In the genomic region with DNA sequence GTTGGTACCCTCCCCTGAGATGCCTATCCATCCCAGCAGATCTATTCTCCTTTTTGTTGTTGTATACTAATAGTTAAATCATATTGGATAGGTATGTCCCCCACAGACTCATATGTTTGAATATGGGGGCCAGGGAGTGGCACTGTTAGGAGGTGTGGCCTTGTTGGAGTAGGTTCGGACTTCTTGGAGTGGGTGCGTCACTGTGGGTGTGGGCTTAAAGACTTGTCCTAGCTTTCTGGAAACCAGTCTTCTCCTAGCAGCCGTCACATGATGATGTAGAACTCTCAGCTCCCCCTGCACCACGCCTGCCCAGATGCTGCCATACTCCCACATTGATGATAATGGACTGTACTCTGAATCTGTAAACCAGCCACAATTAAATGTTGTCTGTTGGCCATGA, we compare ENCODE assay signal across 29 mouse cellular contexts. TPM values are rescaled to one million over a fixed set of nuclear protein-coding genes. Genes with fewer than 3 reads are reported as not detected.
A peak's percentile ranks its signal among the peaks of the same experiment; 100 is the strongest.
DNase-seq lines count a peak whose midpoint lies in the region; ATAC-seq lines count a peak whose summit lies in the region.
"Had no signal": no experiment of that assay in that cellular context is flagged by ENCODE, and none has a peak within 500 bp of the region (broad histone marks: within the 10 kb centered on the region; RNA-seq: fewer than 3 reads in every experiment).

No protein-coding gene starts in this region.

- ATAC-seq in kidney, embryonic 15.5 days (replicated peaks; ENCODE audit: low FRiP score), result 0 out of 2 replicates have a peak, but pooled peaks have one; percentile 9
- 0 out of 2 replicates have a peak, but pooled peaks have one; percentile 34 for ATAC-seq in lung, embryonic 16.5 days (ENCODE audit: low read depth)
- no peak for ATAC-seq in inflammation-experienced regulatory T-cells, adult 6 months
- ATAC-seq in forebrain, embryonic 14.5 days, result no peak
- ATAC-seq: activated CD4-positive, CD25-positive, alpha-beta regulatory T cell, adult 4 months; forebrain, postnatal 0 days had no signal

- no peaks in the 10 kb centered on the region for H3K9me3 ChIP-seq in heart, embryonic 10.5 days
- no peaks in the 10 kb centered on the region for H3K9me3 ChIP-seq in kidney, embryonic 15.5 days (replicated peaks)
- H3K9me3 ChIP-seq in lung, embryonic 16.5 days (ENCODE audit: control insufficient read depth, low read length), result no peaks in the 10 kb centered on the region
- H3K9me3 ChIP-seq in forebrain, embryonic 14.5 days (replicated peaks; ENCODE audit: control insufficient read depth, low read length), result no peaks in the 10 kb centered on the region
- H3K9me3 ChIP-seq: hindbrain, embryonic 10.5 days; hindbrain, embryonic 15.5 days; limb, embryonic 13.5 days; lung, embryonic 15.5 days had no signal

- H3K27me3 ChIP-seq in heart, embryonic 10.5 days (ENCODE audit: insufficient read depth, poor library complexity, severe bottlenecking), result 0 out of 2 replicates have a peak, but pooled peaks cover 5% of the 10 kb centered on the region
- H3K27me3 ChIP-seq in kidney, embryonic 15.5 days, result no peaks in the 10 kb centered on the region
- H3K27me3 ChIP-seq in lung, embryonic 16.5 days (ENCODE audit: control insufficient read depth, insufficient read depth, low read depth, low read length), result no peaks in the 10 kb centered on the region
- H3K27me3 ChIP-seq in forebrain, embryonic 14.5 days (replicated peaks; ENCODE audit: control insufficient read depth, insufficient read depth, low read length), result no peaks in the 10 kb centered on the region
- H3K27me3 ChIP-seq: CH12.LX; hindbrain, embryonic 15.5 days; limb, embryonic 13.5 days; lung, embryonic 15.5 days had no signal

- 77% methylated on average over 4 of the region's 4 CpGs for WGBS in heart, embryonic 10.5 days
- 44% methylated on average over 4 of the region's 4 CpGs for WGBS in kidney, embryonic 15.5 days
- 48% methylated on average over 4 of the region's 4 CpGs for WGBS in lung, embryonic 16.5 days
- 91% methylated on average over 4 of the region's 4 CpGs for WGBS in forebrain, embryonic 14.5 days

- H3K9ac ChIP-seq in kidney, embryonic 15.5 days, result no peak overlapping the region
- H3K9ac ChIP-seq in lung, embryonic 16.5 days (ENCODE audit: low read length), result no peak overlapping the region
- H3K9ac ChIP-seq in forebrain, embryonic 14.5 days (ENCODE audit: low read length), result no peak overlapping the region
- H3K9ac ChIP-seq: forebrain, postnatal 0 days; hindbrain, embryonic 15.5 days; limb, embryonic 13.5 days; liver, embryonic 14.5 days; lung, embryonic 15.5 days had no signal

- no peak overlapping the region for H3K4me3 ChIP-seq in heart, embryonic 10.5 days
- no peak overlapping the region for H3K4me3 ChIP-seq in kidney, embryonic 15.5 days (replicated peaks)
- H3K4me3 ChIP-seq in lung, embryonic 16.5 days (ENCODE audit: low read length), result no peak overlapping the region
- no peak overlapping the region for H3K4me3 ChIP-seq in forebrain, embryonic 14.5 days (ENCODE audit: low read depth, low read length)
- H3K4me3 ChIP-seq: erythroblast, embryonic 14.5 days; hindbrain, embryonic 10.5 days; hindbrain, embryonic 15.5 days; limb, embryonic 13.5 days; lung, embryonic 15.5 days had no signal

- 0 out of 2 replicates have a peak overlapping the region, but pooled peaks have one; percentile 47 for H3K27ac ChIP-seq in heart, embryonic 10.5 days
- H3K27ac ChIP-seq in kidney, embryonic 15.5 days, result no peak overlapping the region
- H3K27ac ChIP-seq in lung, embryonic 16.5 days (ENCODE audit: low read length), result no peak overlapping the region
- no peak overlapping the region for H3K27ac ChIP-seq in forebrain, embryonic 14.5 days (ENCODE audit: low read depth, low read length)
- H3K27ac ChIP-seq: hindbrain, embryonic 10.5 days; hindbrain, embryonic 15.5 days; limb, embryonic 13.5 days; liver, embryonic 14.5 days; lung, embryonic 15.5 days had no signal

- DNase-seq in heart, embryonic 10.5 days (ENCODE audit: low spot score), result no peak
- no peak for DNase-seq in heart, adult 11 months
- no peak for DNase-seq in kidney, adult 8-10 months
- DNase-seq in lung, postnatal 14 days, result no peak
- no peak for DNase-seq in forebrain, embryonic 14.5 days (ENCODE audit: low spot score)
- DNase-seq: adrenal gland, adult 2 months; adrenal gland, postnatal 36 days; cerebellum, adult 2 months; cerebellum, postnatal 14 days; forebrain, postnatal 0 days; heart, postnatal 10 days; kidney, adult 18-20 months; kidney, postnatal 4 days; midbrain, embryonic 14.5 days; thymus, adult 18-20 months; thymus, postnatal 25 days had no signal

- no peak overlapping the region for H3K4me2 ChIP-seq in kidney, embryonic 15.5 days
- H3K4me2 ChIP-seq in lung, embryonic 16.5 days (ENCODE audit: low read depth, low read length), result no peak overlapping the region
- no peak overlapping the region for H3K4me2 ChIP-seq in forebrain, embryonic 14.5 days (ENCODE audit: low read length)
- H3K4me2 ChIP-seq: heart, embryonic 11.5 days; hindbrain, embryonic 15.5 days; limb, embryonic 13.5 days; lung, embryonic 15.5 days had no signal

- H3K4me1 ChIP-seq in heart, embryonic 10.5 days, result peaks cover 20% of the 10 kb centered on the region; the same call in 1 of the 2 replicates
- H3K4me1 ChIP-seq in kidney, embryonic 15.5 days, result peaks cover 19% of the 10 kb centered on the region
- peaks cover 4% of the 10 kb centered on the region; the same call in 1 of the 2 replicates for H3K4me1 ChIP-seq in lung, embryonic 16.5 days (replicated peaks; ENCODE audit: control insufficient read depth, insufficient read depth, low read length)
- no peaks in the 10 kb centered on the region for H3K4me1 ChIP-seq in forebrain, embryonic 14.5 days (ENCODE audit: control insufficient read depth, insufficient read depth, low read length)
- H3K4me1 ChIP-seq: hindbrain, embryonic 10.5 days; hindbrain, embryonic 15.5 days; limb, embryonic 13.5 days had no signal

- H3K36me3 ChIP-seq in heart, embryonic 10.5 days, result no peaks in the 10 kb centered on the region
- no peaks in the 10 kb centered on the region for H3K36me3 ChIP-seq in kidney, embryonic 15.5 days
- no peaks in the 10 kb centered on the region for H3K36me3 ChIP-seq in lung, embryonic 16.5 days (ENCODE audit: control insufficient read depth, insufficient read depth, low read length)
- no peaks in the 10 kb centered on the region for H3K36me3 ChIP-seq in forebrain, embryonic 14.5 days (ENCODE audit: control insufficient read depth, insufficient read depth, low read length)
- H3K36me3 ChIP-seq: hindbrain, embryonic 10.5 days; hindbrain, embryonic 15.5 days; limb, embryonic 13.5 days; lung, embryonic 15.5 days had no signal

RNA-seq across cellular contexts. Expression of a gene that starts 41.3 kb away (rescaled TPM):
- polyA plus RNA-seq in heart, embryonic 10.5 days (2016; fragmentation: Nextera tagmentation; extraction: Ambion mirVana), result 0.09 and 0.30 TPM in 2 replicates
- 1.3 and 2.1 TPM in 2 replicates for polyA plus RNA-seq in kidney, embryonic 15.5 days (2015; fragmentation: Nextera tagmentation; extraction: Ambion mirVana)
- polyA plus RNA-seq in lung, embryonic 16.5 days (2015; fragmentation: Nextera tagmentation; extraction: Ambion mirVana), result 14.2 and 14.5 TPM in 2 replicates
- 1 to 10 TPM; 2.4 to 3.6 (median 3.1) TPM for polyA plus RNA-seq in inflammation-experienced regulatory T-cells, adult 6 months (2017; shearing (Covaris generic))
- 4.0 and 5.7 TPM in 2 replicates for polyA plus RNA-seq in forebrain, embryonic 14.5 days (2014; fragmentation: Nextera tagmentation; extraction: Ambion mirVana)
- polyA plus RNA-seq: erythroblast, embryonic 14.5 days had no signal

RNA-seq across cellular contexts. Expression of a gene that starts 48.5 kb away (rescaled TPM):
- 0.34 and 0.87 TPM in 2 replicates for polyA plus RNA-seq in heart, embryonic 10.5 days (2016; fragmentation: Nextera tagmentation; extraction: Ambion mirVana)
- polyA plus RNA-seq in kidney, embryonic 15.5 days (2015; fragmentation: Nextera tagmentation; extraction: Ambion mirVana), result 0.24 and 0.43 TPM in 2 replicates
- polyA plus RNA-seq in lung, embryonic 16.5 days (2015; fragmentation: Nextera tagmentation; extraction: Ambion mirVana), result 2.2 and 2.4 TPM in 2 replicates
- 1 to 10 TPM in 1 of 3 experiments, under 1 TPM in 1, not detected in 1; 0.17 to 1.8 TPM for polyA plus RNA-seq in inflammation-experienced regulatory T-cells, adult 6 months (2017; shearing (Covaris generic))
- polyA plus RNA-seq in forebrain, embryonic 14.5 days (2014; fragmentation: Nextera tagmentation; extraction: Ambion mirVana), result 0.13 TPM in 1 of 2 replicates, not detected in the other
- polyA plus RNA-seq: adrenal gland, adult 2 months; neural tube, embryonic 14.5 days had no signal

Comparison
In these comparisons a context has a peak if more than half of its experiments do, and no peak if none do; other contexts are left out.
1. ATAC-seq: peak in kidney, embryonic 15.5 days (single experiment) and lung, embryonic 16.5 days (single experiment); none in inflammation-experienced regulatory T-cells, adult 6 months (single experiment) and forebrain, embryonic 14.5 days (single experiment).